Mouse (Mus musculus) retina, adult 2 months (tissue): Measurements from ENCODE around the gene Bloc1s1.

Experiments used
- DNase-seq: peaks from one replicate; pipeline ENCODE4 v3.0.0-alpha.2; 2012; ENCODE audit warnings: low read depth, low spot score

The Bloc1s1 gene

DNA sequence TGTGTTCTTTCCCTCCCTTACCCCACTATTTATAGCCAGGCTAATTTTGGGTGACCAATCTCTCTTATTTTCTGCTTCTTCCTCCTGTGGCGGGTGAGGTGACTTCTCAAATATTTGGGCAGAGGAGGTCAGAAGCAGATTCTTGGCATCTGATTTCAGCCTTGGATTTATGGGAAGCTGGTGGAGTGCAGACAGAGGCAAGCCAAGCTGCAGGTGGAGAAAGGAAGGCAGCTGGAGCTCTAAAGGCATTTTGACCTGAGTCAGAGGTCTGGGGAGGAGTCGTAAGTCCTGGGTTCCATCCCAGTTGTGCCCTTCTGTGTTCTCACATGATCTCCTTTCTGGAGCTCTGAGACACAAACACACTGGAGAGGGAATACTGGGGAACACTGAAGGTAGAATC, 7.6 kb upstream of the Bloc1s1 start:
- DNase-seq: no peak

DNA sequence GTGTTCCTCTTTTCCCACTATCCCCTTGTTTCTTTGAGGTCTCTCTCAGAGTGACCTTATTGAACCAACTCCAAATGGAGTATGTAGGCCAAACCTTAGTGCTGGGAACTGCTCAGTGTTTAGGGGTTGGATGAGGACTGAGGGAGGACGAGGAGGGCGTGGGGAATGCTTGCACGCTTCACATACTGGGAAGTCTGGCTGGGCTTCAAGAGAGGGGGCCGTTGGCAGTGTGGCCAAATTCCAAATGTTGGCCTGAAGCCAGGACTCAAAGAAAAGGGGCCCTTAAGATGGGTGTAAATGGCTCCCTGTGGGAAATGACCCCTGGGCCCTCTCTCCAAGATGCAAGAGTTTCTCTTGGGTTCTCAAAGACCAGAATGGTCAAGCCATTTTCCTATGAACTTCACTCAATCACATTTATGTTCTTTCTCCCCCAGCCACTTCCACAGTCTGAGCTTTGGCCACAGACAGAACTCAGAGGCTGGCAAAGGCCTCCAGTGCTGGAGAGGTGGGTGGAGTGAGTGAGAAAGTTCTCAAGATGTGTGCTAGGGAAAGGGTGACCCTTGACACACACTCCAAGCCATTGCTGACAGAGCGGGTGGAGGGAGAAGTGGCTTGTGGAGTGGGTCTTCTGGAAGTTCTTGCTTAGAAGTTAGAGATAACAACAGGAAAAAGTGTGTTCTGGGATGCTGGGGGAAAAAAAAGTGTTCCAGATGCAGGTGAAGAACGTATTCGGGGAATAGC, 6.0 kb upstream of the Bloc1s1 start:
- no peak for DNase-seq

DNA sequence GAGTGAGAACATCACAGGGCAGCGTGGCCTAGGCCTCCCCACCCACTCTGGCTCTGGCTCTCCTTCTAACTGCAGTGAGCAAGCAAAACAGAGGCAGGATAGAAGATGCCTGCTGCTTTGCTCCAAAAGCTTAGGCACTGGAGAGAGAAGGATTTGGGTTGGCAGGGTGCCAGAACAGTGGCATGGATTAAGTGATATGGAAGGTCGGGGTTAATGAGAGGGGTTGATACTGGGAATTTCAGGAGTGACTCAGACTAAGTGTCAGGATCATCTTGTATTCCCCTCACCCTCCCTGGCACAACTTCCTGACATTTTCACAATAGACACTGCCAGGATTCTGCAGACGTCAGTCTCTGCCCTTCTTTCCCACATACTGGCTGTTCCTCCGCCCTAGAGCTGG, 4.5 kb upstream of the Bloc1s1 start:
- DNase-seq: no peak

DNA sequence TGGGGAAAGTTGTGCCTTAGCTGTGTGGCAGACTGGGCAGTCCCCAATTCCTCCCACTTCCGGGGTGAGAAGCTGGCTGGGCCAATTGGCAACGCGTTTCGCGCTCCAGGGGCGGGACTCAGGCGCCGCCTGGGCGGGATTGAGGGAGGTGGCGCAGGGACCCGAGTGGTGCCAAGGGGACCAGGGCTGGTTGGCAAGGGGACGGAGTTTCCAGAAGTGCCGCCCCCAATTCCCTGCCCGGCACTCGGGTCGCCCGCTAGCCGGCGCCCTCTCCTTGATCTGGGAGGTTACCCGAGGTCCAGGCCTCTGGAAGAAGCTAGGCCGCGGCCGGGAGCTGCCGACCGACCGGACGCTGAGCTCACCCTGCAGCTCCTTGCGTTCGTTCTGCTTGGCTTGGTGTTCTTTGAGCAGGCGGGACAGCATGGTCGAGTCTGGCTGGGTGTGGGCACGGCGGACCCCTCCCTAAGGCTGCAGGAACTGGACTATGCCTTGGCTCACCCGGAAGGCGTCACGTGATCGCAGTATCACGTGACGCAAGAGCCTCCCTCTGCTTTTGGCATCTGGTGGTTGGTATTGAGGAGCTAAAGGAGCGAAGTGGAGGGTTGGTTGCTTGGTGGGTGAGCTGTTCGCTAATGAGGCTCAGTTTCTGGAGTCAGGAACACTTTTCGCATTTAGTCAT, 683 bp downstream of the Bloc1s1 start:
- DNase-seq: peak; percentile 91

DNA sequence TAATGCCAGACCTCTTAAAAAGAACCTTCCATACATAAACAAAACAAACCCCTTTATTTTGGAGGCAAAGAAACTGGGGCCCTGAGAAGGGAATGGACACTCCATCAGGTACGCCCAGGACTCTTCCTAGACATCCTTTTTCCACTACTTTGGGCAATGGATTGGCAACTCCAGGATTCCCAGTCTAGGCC, 1.1 kb downstream of the Bloc1s1 start, which contains the start of gene Rdh5:
Gene Rdh5, minus strand, starts transcription at position 67 of the 191 bp plus-strand sequence.
- DNase-seq: no peak

DNA sequence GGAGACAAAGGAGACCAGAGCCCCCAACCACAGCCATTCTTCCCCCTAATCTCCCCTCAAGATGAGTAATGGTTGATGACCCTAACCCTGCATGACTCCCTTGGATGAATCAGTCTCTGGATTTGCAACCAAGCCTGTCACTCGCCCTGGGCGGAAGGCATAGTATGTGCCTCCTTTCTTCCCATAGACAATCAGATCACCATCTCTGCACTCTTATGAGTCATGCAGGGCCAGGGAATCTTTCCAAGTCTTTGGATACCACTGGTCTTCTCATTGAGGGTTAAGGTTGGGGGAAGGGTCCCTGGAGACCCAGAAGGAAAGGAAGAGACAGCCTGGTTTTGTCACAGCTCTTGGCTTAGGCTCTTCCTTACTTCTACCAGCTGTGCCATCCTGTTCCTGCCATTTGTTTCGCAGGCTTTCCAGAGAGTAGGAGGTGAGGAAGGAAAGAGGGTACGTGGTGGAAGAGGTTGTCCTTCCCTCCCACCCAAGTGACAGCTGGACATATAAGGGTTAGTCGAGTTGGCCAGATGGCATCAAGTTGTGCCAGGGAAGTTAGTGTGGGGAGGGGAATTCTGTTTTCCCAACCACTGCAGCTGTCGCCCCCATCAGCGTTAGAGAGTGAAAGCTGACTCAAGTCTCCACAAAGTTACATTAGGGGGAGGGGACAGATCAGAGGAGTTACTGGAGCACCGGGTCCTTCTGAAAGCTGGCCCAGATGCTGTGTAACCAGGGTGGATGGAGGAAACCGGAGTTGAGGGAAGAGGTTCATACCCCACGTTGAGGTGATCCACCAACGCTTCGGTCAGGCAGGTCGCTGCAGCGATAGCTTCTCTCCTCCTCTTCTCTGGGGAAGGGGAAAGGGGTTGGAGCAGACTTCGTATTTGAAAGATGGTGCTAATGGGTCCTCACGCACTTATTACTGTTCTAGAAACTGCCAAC, 1.7 kb downstream of the Bloc1s1 start:
- DNase-seq: no peak

DNA sequence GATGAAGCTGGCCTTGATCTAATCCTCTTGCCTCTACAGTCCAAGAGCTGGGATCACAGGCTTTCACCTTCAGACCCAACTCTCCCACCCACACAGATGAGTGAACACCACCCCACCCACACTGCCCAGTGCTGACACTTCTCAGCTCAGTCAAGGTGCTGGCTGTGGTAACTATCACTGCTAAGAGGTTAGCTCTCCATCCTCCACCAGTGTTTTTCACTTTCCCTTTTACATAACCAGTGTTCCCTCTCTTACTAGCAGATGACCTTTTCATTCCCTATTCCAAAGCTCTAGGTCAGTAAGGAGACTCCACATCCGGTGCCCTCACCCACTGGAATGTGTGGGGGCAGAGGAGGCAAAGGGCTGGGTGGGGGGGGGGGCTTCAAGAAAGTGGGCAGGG, 2.6 kb downstream of the Bloc1s1 start:
- DNase-seq: no peak

DNA sequence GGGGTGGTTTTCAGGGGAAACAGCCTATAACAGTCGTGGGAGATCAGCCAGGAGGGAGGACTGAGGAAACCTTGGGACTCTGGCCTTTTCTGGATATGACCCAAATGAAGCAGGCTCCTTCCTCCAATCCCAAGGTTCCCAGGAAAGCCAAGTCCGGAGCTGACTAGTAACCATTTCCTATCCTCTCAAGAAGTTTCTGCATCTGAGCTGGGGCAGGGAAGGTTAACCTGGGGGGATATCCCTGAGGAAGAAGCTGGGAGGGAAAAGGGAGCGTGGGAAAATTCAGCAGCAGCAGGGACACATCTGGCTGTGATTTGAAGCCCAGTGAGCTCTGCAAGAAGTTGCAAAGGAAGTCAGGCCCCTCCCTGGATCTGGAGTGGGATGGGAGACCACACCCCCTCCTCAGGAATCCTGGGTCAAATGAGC, 3.1 kb downstream of the Bloc1s1 start:
- DNase-seq: no peak

DNA sequence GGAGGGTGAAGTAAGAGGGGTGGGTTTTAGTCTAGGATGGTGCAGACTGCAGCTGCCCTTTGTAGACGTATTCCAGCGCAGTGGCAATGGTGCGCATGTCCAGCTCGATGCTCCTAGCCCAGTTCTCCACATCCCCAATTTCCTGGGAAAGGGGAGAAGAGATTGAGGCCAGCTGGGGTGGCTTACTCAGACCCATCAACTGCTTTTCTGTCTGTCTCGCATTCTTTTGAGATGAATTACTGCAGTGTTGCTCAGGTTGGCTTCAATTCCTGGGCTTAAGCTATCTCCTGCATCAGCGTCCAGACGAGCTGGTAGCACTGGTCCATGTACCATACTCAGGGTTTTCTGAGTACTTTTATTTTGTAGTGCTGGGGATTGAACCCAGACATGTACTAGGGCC, 3.9 kb downstream of the Bloc1s1 start:
- no peak for DNase-seq

DNA sequence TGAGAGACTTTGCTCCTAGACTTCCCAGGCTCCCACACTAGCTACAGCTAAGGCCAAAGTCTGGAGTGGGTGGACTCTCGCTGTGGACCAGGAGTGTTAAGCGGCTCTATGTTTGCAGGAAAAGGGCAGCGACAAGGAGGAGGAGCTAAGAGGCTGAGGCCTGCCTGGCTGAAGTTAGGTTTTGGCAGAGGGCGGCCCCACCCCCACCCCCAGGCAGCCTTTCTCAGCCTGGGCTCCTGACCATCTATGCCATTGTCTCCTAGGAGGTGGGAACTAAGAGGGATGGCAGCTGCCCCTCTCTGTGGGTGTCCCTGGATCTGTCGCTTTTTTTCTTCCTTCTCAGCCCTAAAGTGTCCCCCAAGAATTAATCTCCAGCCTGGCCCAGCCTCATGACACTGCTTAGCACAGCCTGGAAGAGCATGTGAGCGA, 4.6 kb downstream of the Bloc1s1 start:
- no peak for DNase-seq

DNA sequence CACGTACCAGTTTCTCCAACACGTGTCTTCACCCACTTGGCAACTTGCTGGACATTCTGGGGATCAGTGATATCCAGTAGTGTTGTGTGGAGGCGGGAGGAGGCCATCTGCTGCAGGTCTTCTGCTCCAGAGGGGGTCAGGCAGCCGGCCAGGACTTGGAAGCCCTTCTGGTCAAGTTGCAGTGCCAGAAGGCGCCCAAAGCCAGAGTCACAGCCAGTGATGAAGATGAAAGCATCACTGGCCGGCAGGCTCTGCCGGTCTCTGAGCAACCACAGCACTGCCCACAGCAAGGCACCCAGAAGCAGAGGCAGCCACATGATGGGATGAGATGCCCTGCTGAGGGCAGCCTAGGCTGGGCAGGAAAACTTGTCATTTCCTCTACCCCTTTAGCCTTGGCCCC, 5.6 kb downstream of the Bloc1s1 start:
- no peak for DNase-seq

DNA sequence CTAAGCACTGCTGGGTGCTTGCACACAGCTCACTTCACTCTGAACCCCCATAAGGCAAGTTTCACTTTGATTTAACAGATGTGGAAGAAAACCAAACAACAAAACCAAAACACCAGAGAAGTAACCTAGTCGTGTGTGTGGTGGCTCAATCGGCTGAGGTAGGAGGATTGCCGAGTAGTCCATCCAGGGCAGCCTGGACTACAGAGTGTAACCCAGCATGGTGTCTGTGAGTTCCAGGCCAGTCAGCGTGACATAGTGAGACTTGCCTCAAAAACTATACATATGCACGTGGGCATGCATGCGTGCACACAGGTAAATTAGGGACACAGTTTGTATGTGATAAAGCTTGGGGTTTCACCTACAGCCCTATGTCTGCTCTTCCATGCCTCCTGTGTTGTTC, 6.4 kb downstream of the Bloc1s1 start:
- DNase-seq: no peak

DNA sequence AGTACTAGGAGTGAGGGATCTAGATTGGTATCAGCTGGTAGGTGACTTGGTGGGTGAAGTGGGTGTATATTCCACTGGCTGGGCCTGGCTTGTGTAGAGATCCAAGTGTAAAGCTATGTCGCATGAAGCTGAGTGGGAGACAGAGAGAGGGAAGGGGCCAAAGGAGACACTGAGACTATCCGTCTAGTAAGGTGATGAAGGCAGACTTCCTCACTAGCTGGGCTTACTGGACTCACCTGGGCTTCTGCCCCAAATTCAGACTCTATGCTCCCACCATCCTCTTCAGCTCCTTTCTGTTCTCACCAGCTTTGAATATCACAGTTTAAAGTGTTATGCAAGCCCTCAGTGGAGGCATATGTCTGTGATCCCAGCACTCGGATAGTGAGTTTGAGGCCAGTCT, 7.2 kb downstream of the Bloc1s1 start:
- no peak for DNase-seq

DNA sequence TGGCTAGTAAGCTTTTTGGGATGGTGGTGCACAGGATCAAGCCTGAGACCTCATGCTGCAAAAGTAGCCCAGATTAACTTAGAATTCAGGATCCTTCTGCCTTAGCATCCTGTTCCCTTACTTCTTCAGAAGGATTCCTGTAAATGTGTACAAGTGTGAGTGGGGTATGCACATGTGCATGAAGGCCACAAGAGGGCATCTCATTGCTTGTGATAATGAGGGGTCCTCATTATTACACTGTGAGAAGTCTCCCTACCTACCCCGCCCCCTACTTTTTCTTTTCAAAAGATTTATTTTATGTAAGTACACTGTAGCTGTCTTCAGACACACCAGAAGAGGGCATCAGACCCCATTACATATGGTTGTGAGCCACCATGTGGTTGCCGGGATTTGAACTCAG, 8.3 kb downstream of the Bloc1s1 start:
- no peak for DNase-seq

DNA sequence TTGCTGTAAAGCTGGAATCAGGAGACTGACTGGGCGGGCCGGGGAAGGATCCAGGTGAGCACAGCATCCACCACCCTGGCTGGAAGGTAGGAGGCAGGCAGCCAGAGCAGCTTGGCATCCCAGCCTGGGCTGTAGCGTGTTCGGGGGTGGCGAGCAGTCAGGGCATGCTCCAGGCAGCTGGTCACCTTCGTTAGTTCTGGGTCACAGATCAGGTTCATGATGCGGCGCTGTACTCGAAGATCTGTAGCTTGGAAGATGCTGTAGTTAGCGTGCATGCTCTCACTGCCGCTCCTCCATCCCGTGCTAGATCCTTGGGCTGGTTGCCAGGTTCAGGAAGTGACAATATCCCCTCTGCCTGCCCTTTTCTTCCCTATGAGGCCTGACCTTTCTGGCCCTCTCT, 10.1 kb downstream of the Bloc1s1 start:
- DNase-seq: no peak

DNA sequence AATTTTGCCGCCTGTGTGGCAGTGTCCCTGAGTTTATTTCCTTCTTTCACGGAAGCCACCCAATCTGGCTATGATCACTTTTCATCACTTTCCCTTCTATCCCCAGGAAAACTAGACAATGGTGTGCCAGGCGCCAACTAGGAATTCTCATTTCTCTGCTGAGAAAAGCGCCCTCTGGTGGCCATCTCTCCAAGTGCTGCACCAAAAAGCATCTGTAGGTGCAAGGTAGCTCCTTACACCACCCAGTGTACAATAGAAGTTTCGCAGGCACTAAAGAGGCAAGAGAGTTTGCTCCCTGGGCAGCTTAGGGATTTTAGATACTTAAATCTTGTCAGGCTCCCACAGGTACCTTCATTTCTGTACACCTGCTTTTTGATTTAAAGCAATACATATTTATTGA, 10.6 kb downstream of the Bloc1s1 start:
- peak; percentile 76 for DNase-seq

DNA sequence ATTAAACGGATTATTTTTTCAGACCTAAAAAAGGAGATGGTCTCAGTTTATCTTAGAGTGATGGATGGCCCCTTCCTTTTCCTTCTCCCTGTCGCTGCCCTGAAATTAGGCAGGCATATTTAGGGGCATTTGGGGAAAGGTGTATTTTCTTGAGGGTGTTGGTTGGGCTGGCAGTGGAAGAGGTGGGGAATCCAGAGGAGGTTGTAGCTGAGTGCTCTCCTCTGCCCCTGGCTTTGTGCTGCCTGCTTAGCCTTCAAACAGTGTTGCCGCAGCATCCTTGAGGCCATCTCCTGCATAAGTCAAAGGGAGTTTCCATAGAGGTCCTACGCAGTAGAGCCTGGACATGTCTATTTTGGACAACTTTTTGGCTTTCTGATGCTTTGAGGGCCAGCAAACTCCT, 11.0 kb downstream of the Bloc1s1 start:
- DNase-seq: no peak

DNA sequence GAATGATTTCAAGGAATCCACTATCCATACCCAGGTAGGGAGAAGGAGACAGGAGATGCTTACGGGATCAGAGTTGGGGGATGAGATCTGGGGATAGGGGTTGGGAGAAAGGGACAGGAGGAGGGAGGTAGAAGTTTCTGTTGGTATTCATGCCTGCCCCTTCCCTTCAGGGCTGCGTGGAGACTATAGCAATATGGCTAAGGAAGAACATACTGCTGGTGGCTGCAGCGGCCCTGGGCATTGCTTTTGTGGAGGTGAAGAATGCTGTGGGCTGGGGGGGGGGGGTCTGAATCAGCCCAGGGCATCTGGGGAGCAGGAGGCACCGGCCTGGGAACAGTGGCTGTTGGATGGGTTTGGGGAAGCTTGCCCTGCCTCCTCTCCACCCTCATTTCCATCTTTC, 11.6 kb downstream of the Bloc1s1 start:
- no peak for DNase-seq

DNA sequence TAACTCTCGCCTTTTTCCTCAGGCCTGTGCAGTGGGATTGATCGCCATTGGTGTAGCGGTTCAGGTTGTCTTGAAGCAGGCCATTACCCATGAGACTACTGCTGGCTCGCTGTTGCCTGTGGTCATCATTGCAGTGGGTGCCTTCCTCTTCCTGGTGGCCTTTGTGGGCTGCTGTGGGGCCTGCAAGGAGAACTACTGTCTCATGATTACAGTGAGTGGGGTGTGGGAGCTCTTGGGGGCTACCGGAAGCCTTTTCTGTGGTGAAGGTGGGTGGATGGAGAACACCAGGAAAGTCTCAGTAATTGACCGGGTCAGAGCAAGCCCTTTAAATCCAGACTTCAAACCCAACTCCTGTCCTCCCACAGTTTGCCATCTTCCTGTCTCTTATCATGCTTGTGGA, 12.4 kb downstream of the Bloc1s1 start:
- no peak for DNase-seq

DNA sequence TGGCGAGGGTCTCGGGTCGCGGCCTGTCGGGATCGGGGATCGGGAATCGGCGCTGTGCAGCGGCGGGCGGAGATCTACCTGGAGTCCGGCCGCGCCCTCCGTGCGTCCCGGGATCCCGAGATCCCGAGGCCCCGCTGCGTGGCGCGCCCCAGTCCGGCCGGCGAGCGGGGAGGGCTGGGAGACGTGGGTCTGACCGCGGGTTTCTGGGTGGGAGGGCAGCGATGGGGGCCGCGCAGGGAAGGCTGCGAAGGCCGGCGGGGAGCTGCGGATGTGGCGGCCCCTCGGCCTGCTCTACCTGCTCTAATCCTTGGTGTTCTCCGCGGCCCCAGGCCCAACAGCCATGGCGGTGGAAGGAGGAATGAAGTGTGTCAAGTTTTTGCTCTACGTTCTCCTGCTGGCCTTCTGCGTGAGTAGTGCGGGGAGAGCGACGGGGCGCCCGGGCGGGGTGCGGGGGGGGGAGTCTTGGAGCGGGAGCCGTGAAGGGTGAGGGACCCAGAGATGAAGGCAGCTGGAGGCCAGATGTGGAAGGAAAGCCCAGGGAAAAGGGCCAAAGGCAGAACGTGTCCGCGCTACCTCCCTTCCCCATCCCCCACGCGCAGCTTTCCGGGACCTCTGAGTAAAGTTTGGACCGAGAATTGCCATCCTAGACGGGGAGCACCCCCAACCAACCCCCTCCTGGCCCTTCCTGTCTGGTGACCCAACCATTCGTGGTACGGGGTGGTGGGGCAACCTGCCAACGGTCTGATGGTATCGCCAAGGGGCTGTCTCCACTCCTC, 13.6 kb downstream of the Bloc1s1 start:
- no peak for DNase-seq

DNA sequence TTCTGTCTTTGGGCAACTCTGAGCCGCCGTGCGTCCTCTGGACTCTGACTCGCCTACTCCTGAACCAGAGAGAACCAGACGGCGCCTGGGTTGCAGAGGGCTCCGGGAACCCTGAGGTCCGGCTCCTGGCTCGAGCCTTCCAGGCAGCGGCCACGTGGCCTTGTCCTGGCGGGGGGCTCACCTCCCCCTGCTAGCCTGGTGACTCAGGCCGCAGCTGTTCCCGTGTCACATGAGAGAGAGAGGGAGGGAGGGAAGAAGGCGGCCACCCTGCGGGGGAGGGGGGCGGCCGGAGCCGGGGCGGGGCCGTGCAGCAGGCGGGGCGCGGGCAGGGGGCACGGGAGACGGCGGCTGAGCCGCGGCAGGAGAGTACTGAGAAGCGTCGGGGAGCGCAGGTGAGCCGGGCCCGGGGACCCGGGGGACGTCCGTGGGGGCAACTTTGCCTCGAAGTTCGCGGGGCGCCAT, 14.2 kb downstream of the Bloc1s1 start:
- DNase-seq: peak; percentile 55
